Mouse (Mus musculus) common myeloid progenitor, adult 5-6 weeks (primary cell): Measurements from ENCODE around the gene Sarnp. TPM values are rescaled to one million over a fixed set of nuclear protein-coding genes. Genes with fewer than 3 reads are reported as not detected.

Source experiments
- ATAC-seq: replicated peaks from 2 replicates; pipeline ENCODE4 v1.8.0; 2016; ENCODE audit warnings: low read depth, mild to moderate bottlenecking, moderate TSS enrichment, inconsistent platforms; ENCODE audit not compliant: poor library complexity, severe bottlenecking
- total RNA-seq: library from RNA; stranded (forward); fragments of 200-1000, 187-1606 nt; gene quantifications from 2 replicates; pipeline ENCODE4 v1.2.3, GENCODE M21; 2017

Sarnp gene
- 212 and 320 TPM in 2 replicates for total RNA-seq

DNA sequence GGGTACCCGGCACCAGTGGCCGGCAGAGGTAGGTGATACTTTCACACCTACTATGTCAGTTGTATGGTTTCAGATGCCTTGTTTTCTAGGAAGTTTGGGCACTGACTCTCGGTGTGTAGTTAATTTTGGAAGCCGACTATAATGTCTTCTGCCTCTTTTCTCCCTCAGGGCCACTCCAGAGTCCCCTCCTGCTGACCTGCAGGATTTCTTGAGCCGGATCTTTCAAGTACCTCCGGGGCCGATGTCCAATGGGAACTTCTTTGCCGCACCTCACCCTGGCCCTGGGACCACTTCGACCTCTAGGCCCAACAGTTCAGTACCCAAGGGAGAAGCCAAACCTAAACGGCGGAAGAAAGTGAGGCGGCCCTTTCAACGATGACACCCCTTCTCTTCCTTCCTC, at the start of gene Sarnp:
Gene Sarnp, plus strand, starts transcription at position 301 of the 400 bp plus-strand sequence.
- no peak for ATAC-seq

DNA sequence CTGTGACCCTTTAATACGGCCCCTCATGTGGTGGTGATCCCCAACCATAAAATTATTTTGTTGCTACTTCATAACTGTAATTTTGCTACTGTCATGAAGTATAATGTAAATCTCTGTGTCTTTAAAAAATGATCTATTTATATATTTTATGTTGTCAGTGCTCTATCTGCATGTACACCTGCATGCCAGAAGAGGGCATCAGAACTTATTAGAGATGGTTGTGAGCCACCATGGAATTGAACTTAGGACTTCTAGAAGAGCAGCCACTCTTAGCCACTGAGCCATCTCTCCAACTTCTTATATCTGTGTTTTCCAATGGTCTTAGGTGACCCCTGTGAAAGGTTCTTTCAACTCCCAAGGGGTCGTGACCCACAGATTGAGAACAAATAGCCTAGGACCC, 44.2 kb upstream of the Sarnp start:
- 0 out of 2 replicates have a peak, but pooled peaks have one; percentile 22 for ATAC-seq

DNA sequence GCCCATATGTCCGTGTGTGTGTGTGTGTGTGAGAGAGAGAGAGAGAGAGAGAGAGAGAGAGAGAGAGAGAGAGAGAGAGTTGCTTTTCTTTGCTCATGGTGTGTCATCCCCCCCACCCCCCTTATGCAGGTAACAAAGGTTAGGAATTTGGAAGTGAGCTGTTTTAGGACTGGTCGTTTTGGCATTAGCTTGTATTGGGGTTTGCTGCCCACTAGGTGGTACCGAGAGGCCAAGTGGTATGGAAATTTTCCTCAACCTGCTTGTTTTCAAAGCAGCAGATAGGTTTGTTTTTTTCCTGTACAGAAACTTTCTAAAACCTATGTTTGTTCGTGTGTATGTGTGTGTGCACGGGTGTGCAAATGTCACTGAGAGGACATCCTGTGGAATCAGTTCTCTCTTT, 43.4 kb upstream of the Sarnp start:
- ATAC-seq: peak; percentile 80

DNA sequence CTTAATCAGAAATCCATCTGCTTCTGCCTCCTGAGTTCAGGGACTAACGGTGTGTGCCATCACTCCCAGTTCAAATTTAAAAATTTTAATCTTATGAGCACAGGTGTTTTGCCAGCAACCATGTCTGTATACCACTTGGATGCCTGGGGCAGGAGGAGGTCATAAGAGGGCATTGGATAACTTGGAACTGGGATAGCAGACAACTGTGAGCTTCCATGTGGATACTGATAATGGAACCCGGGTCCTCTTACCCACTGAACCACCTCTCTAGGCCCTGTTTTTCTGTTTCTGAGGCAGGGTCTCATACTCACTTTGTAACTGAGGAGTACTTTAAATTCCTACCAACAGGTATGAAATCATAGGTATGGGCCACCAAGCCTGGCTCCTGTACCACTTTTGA, 38.7 kb upstream of the Sarnp start:
- no peak for ATAC-seq

DNA sequence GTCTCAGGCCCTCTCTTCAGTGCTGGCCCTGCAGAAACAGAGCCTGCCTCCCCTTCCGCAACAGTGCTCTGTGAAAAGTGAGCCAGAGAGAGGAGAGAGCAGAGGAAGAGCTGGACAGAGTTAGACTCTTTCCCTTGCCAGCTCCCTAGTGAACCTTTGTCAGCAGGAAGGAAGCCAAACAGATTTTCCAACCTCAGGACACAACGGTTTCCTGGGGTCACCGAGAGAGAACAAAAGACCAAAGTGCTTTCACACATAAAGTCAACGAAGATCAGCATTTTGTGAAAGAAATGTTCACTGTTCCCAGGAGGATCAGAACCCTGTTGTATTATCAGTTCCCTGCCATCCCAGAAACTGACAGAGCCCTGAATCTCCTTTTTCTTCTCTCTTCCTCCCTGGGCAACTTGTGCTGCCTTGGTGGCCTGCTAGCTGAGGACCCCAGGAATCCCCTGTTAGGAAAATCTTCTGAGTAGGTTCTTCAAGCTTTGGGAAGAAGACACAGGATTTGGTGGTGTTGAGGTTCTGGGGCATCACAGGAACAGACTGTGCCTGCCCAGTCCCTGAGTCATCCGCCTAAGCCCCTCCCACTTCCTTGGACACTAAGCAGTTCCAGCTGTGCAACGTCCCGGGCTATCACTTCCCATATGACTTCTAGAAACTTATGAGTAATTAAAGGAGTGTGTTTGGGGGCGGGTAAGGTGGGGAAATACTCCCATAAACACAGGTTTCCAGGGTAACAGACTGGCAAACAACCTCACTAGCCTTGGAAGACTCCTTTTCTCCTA, 37.9 kb upstream of the Sarnp start:
- ATAC-seq: peak; percentile 92

DNA sequence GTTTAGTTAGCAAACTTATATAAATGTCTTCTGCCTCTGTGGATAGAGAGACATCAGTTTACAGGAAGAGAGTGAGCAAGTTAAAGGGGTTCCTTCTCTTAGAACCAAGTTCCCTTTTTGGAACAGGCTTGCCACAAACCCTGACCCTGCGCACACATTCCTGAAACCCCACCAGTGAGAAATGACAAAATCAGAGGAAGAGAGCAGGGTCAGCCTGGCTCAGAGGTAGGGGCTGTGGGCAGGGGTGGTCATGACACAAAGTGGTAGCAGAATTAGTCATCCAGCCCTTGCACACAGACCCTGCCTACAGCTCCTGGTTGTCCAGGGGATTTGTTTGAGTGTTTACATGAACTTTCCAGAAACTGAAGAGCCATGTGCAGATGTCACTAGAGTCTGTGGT, 36.9 kb upstream of the Sarnp start:
- ATAC-seq: peak; percentile 79

DNA sequence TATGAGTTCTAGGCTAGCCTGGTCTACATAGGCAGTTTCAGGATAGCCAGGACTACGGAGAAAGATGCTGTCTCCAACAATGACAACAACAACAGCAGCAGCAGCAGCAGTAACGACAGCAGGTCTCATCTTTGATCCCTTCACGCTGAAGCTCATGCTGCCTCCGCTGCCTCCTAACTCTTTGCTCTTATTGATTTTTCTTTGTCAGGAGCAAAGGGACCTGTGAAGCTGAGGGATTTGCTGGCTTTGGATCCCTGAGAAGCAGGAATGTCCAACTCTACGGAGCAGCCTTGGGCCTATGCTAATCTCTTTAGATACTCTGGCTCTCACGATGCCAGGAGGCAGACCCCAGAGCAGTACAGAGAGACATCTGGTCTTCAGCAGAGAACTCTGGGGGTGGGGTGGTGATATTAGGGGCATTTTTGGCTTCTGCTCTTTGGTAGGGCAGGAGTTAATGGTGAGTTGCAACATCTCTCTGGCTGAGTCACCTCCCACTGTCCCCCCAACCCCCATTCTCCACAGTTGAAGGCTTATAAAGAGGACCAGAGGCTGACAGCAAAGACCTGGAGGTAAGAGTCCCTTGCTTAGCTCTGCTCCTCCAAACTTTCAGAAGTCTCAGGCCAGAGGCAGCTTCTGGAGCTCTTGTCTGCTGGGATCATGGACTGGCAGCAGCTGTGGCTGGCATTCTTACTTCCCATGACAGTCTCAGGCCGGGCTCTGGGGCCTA, 26.6 kb upstream of the Sarnp start, which contains the start of gene Mmp19:
Gene Mmp19, plus strand, starts transcription at position 513 of the 727 bp plus-strand sequence.
- 0 out of 2 replicates have a peak, but pooled peaks have one; percentile 47 for ATAC-seq

DNA sequence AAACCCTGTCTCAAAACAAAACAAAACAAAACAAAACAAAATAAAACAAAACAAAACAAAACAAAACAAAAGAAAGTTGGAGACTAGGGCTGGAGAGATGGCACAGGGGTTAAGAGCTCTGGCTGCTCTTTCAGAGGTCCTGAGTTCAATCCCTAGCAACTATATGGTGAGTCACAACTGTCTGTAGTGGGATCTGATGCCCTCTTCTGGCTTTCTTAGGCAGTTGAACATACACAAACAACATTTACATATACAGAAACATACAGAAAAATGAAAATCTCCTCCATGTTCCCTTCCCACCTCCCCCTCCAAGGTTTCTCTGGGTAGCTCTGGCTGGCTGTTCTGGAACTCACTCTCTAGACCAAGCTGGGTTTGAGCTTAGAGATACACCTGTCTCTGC, 25.1 kb upstream of the Sarnp start:
- no peak for ATAC-seq

DNA sequence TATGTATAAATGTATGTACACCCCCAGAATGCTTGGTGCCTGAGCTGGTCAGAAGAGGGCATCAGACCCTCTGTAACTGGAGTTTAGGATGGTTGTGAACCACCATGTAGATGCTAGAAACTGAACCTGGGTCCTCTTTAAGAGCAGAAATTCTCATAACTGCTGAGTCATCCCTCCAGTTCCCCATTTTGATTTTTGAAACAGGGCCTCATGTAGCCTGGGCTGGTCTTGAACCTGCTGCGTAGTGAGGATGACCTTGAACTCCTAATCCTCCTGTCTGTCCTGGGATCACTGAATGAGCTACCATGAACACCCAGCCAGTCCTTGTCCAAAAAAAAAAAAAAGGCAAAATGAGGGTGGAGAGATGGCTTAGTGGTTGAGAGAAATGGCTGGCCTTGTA, 23.9 kb upstream of the Sarnp start:
- no peak for ATAC-seq

DNA sequence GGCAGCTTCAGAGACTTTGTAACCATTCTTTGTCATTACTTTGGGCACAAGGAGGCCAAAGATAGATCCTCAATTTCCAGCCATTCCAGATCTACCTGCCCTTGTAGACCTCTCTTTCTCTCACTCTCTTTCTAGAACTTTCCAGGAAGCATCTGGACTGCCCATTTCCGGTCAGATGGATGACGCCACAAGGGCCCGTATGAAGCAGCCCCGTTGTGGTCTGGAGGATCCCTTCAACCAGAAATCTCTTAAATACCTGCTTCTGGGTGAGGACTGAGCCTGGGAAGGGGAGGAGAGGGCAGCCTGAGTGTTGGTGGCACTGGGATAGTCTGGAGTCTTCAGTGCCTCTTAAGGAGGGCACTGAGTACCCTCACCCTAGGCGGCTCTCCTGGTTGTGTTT, 22.7 kb upstream of the Sarnp start:
- peak; percentile 21; the same call in 1 of the 2 replicates for ATAC-seq

DNA sequence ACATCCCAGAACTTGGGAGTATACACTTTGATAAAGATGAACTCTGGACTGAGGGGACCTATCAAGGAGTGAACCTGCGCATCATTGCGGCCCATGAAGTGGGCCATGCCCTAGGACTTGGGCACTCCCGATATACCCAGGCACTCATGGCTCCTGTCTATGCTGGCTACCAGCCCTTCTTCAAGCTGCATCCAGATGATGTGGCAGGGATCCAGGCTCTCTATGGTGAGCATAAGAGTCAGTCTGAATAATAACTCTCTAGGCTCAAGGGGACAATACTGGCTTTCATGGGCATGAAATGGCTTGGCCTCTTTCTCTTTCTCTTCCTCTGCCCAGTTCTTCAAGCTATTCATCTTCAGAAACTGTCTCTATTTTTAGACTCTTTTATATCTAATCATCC, 21.6 kb upstream of the Sarnp start:
- no peak for ATAC-seq

DNA sequence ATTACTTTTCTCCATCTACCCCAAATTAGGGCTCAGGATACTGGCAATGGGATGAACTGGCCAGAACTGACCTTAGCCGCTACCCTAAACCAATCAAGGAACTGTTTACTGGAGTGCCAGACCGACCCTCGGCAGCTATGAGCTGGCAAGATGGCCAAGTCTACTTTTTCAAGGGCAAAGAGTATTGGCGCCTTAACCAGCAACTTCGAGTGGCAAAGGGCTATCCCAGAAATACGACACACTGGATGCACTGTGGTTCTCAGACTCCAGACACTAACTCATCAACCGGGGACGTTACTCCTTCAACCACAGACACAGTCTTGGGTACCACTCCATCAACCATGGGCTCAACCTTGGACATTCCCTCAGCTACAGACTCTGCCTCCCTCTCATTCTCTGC, 18.5 kb upstream of the Sarnp start:
- ATAC-seq: no peak

DNA sequence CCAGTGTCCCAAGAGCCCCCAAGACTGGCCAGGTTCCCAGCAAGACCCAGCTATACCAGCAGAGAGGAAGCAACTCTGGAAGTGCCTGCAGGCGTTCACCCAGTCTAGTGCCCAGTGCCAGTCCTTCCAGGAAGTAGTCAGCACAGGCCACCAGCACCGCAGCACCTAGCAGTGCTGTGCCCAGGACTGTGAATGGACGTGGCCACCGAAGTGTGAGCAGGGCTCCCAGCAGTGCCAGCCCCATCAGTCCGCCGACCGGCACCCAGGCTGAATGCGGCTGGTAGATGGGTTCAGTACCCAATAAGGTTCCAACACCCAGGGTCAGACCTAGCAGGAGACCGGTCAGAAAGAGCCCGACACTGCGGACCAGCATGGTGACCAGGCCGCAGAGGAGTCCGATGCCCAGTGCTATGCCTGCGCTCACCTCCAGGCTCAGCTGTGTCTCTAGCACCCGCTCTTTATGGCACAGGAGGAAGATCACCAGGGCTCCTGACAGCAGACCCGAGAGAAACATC, 15.1 kb upstream of the Sarnp start:
- no peak for ATAC-seq

DNA sequence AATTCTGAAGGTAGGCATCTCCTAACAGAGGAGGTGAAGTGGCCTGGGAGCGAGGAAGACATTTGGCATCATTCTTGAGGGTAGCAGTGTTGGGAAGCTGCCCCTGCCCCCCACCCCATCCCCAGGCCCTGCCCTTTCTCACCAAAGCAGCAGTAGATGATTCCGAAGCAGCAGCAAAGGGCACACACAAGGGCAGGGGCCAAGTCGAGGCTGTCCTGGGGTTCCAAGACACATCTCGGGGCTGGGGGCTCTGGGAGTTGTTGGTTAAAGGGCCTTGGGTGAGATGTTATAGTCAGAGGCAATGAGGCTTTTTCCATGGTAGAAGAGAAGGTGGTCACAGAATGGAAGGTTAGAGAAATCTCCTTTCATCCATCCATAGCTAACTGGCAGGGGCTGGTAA, 14.2 kb upstream of the Sarnp start:
- no peak for ATAC-seq

DNA sequence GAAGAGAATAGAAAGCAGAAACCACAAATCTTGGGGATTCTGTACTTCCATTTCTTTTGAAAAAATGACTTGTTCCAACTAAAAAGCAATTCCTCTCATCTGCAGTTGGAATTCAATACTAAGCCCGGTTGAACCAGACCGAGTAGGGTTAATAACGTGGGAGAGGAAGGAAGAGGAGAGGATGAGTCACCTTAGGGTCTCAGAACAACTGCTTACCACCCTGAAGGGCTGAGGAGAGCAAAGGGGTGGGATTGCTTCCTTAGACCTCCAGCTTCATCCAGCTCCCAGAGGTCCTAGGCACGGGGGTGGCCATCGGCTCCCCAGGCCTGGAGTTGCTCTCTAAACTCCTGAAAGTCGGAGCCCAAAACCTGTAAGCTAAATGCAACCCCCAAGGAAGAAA, 13.8 kb upstream of the Sarnp start:
- no peak for ATAC-seq

DNA sequence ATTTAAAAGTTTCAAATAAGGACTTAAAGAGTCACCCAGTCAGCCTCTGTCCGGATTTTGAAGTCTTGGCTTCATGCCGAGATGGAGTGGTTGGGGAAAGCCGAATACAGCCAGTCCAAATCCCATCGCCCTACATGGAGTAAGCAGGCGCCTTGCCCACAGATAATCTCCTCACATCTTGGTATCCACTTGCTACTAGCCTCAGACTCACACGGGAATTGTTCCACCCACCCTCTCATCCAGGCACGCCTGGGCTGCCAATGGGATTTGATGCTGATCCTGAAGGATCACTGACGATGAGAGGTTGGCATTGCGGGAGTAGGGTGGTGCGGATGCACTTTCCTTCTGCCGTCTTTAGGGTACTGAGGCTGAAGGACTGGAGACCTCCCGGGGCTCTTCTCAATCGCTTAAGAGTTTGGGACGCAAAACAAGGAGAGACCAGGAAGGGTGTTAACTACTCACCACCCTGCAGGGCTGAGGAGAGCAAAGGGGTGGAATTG, 13.3 kb upstream of the Sarnp start, which contains the start of gene Dnajc14:
Gene Dnajc14, plus strand, starts transcription at position 292 of the 500 bp plus-strand sequence.
- ATAC-seq: no peak

DNA sequence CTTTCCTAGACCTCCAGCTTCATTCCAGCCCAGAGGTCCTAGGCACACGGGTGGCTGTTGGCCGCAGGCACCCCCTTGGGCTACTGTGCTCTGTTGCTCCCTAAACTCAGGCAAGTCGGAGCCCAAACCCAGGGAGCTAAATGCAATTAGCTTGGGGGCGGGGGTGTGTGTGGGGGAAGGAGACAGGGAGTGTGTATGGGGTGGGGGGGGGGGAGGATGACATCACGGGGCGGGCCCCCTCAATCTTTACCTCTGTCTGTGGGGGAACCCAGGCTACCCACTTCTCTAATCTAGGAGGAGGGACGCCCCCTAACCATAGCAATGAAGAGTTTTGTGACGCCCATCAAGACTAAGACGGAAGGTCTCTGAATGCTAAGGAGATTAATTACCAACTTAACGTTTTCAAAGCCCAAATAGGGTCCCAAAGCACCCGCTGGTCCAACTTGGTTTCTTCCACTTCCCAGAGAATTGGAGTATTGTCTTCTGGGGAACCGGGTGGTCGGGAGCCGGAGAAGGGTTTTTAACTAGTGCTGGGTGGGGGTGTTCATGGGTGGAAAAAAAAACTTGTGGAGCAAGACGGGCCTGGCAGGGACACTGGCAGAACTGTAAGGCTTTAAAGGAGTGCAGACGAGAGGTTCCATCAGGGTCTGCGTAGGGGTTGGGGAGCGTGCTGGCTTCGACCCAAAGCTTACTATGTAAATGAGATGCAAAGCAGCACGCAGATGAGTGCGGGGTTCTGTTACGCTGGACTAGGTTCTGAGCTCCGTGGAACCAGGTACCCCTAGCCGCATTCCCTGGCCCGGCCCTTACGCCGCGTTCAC, 12.7 kb upstream of the Sarnp start, which contains the start of gene Tmem198b:
Gene Tmem198b, minus strand, starts transcription at position 100 of the 821 bp plus-strand sequence.
- peak; percentile 27 for ATAC-seq

DNA sequence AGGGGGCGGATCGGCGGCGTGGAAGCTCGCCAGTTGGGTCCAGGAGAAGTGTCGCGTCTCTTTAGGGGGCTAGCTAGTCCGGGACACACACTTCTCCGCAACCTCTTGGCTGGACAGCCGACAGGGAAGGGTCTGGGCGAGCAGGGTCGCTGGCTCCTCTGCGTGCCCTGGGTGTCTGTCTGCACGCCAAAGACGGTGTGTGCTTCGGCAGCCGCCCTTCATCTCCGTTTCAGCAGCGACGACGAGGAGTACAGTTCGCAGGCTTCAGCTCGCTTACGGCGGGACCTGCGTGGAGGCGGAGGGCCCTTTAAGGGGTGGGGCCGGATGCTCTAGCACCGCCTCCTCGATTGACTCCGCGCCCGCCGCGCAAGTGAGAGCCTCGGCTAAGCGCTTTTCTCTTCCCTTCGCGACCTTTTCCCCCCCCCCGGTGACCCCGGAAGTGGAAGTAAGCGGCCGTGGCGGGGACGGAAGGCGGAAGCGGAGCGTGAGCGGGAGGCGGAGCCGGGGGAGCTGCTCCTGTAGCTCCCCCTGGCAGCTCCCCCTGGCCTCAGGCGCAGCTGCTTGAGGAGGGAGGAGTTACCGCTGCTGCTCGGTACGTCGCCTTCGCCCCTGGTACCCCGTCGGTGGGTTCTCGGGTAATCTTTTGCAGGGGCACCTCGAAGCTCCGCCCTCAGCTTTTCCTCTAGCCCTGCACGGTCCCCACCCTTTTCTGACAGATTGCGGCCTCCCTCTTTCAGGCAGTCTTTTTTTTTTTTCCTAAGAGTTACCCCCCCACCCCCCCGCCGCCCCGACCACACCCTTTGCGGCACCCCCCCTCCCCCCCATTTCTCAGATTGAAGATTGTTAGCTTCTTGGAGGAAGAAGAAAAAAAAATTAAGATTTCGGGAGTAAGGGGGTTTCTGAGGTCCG, 11.8 kb upstream of the Sarnp start:
- peak; percentile 82 for ATAC-seq

DNA sequence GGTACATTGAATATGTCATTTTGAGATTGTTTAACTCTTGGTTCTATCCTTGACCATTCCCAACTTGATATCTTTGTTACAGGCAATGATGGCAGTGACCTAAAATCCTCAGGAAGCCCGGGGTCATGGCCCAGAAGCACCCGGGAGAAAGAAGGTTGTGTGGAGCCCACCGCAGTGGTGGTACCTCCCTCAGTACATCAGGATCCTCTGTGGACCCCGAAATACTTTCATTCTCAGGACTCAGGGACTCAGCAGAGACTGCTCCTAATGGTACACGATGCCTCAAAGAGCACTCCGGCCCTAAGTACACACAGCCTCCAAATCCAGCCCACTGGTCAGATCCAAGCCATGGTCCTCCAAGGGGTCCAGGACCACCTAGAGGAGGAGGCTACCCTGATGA, 11.0 kb upstream of the Sarnp start:
- no peak for ATAC-seq
